Mouse (Mus musculus) forebrain, embryonic 10.5 days (tissue): ENCODE measurements around the gene Klhdc8b. TPM values are rescaled to one million over a fixed set of nuclear protein-coding genes. Genes with fewer than 3 reads are reported as not detected.
A peak's percentile ranks its signal among the peaks of the same experiment; 100 is the strongest.

Source experiments
- DNase-seq: peaks from one replicate; pipeline ENCODE4 v3.0.0-alpha.2; 2017; ENCODE audit warnings: low spot score; ENCODE audit errors: extremely low spot score
- H3K27ac ChIP-seq: fragments of 300-500 bp; sonication (generic); 2 replicates; pipeline ENCODE4 v1.5.1; 2016; ENCODE audit warnings: mild to moderate bottlenecking
- H3K27me3 ChIP-seq: fragments of 300-500 bp; sonication (generic); 2 replicates; pipeline ENCODE4 v1.6.1; 2016; ENCODE audit warnings: mild to moderate bottlenecking; ENCODE audit not compliant: poor library complexity, severe bottlenecking
- H3K36me3 ChIP-seq: fragments of 300-500 bp; sonication (generic); replicated peaks from 2 replicates; pipeline ENCODE4 v1.6.1; 2016; ENCODE audit warnings: mild to moderate bottlenecking, moderate library complexity
- H3K4me1 ChIP-seq: fragments of 300-500 bp; sonication (generic); 2 replicates; pipeline ENCODE4 v1.6.1; 2016
- H3K4me3 ChIP-seq: fragments of 300-500 bp; sonication (generic); 2 replicates; pipeline ENCODE4 v1.5.1; 2016; ENCODE audit warnings: mild to moderate bottlenecking, moderate library complexity
- H3K9me3 ChIP-seq: fragments of 300-500 bp; sonication (generic); 2 replicates; pipeline ENCODE4 v1.6.1; 2016; ENCODE audit warnings: mild to moderate bottlenecking, moderate library complexity
- WGBS: fragments of 180-500 bp; shearing (Covaris S2); methylation state at CpG from one replicate; pipeline ENCODE4 v1.1.7; 2016; 5-methylcytosine and 5-hydroxymethylcytosine counted together
- polyA plus RNA-seq: library from polyadenylated mRNA; unstranded; fragments of >200 nt; fragmentation: Nextera tagmentation; extraction: Ambion mirVana; gene quantifications from 2 replicates; pipeline ENCODE4 v1.2.1, GENCODE M21; 2016

The Klhdc8b gene
- polyA plus RNA-seq, 1 experiment from 2014 or later, result 40.3 TPM

DNA sequence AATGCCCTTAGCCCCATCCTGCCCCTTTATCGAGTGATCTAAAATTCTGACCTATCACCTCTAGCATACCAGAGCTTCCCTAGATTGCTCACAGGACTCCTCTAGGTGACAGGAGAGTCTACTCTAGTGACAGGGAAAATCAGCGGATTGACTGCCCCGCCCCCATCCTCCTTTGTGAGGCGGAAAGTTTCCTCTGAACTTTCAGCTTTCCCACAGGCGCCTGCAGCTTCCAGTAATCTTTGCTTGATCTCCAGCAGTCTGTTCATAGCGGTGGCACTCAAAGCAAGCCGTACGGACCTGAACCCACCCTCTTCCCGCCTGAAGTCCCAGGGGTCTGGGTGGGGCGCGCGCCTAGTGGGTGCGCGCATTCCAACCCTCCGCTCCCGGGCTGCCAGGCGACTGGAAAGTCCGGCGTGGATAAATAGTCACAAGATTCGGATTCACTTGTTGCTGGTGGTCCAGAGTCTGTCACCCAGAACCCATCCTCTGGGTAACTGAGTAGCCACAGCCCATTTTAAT lies 17.3 kb upstream of the Klhdc8b start:
- Histone ChIP-seq H3K4me1 (peaks cover 37% of the 10 kb centered on the region), H3K36me3 (peaks cover 28% of the 10 kb centered on the region), H3K9me3 (no peaks in the 10 kb centered on the region), H3K27me3 (no peaks in the 10 kb centered on the region), H3K4me3 (peak overlapping the region; percentile 64), H3K27ac (peak overlapping the region; percentile 91)
- DNase-seq, result peak; percentile 84
- WGBS, result under 1% methylated on average over 20 of the region's 20 CpGs

DNA sequence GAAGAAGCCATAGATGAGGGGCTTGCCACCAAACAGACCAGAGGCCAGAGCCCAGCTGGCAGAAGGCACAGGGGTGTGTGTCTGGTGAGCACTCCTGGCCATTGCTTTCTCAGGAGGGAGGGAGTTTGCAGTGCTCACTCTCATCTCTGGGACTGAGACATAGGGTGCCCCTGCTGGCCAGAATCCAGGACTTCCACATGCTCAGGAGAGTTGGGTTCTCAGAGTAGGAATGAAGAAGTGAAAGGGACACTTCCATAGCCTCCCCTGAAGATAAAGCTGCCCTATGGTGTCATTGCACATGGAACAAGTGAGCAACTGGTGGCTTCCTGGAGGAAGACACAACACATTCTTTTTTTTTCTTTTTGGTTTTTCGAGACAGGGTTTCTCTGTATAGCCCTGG lies 13.1 kb upstream of the Klhdc8b start:
- Histone ChIP-seq H3K27me3 (no peaks in the 10 kb centered on the region), H3K4me1 (peaks cover 18% of the 10 kb centered on the region), H3K27ac (no peak overlapping the region), H3K9me3 (no peaks in the 10 kb centered on the region), H3K4me3 (no peak overlapping the region), H3K36me3 (no peaks in the 10 kb centered on the region)
- DNase-seq, result no peak
- 73% methylated on average over 1 of the region's 1 CpGs for WGBS

DNA sequence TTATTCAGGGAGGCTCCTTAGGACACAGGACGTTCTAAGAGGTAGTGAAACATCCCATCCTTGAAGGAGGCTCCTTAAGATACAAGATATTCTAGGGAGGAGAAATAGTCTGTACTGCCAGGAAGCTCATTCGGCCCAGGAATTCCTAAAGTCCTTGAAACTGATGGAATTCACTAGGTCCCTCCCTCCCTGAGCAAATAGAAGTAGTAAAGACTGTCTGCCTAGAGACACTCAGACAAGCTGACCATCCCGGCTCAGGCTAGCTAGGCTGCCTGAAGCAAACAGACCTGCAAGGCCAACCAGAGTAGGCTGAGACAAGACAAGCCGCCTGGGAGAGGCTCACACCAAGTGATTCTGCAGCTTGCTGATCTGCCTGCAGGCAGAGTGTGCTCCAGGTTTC lies 8.5 kb upstream of the Klhdc8b start:
- no peaks in the 10 kb centered on the region for H3K4me1 ChIP-seq
- peaks cover 31% of the 10 kb centered on the region for H3K36me3 ChIP-seq
- DNase-seq, result no peak
- no peak overlapping the region for H3K27ac ChIP-seq
- no peaks in the 10 kb centered on the region for H3K9me3 ChIP-seq
- H3K27me3 ChIP-seq, result no peaks in the 10 kb centered on the region
- 82% methylated on average over 4 of the region's 4 CpGs for WGBS
- no peak overlapping the region for H3K4me3 ChIP-seq

DNA sequence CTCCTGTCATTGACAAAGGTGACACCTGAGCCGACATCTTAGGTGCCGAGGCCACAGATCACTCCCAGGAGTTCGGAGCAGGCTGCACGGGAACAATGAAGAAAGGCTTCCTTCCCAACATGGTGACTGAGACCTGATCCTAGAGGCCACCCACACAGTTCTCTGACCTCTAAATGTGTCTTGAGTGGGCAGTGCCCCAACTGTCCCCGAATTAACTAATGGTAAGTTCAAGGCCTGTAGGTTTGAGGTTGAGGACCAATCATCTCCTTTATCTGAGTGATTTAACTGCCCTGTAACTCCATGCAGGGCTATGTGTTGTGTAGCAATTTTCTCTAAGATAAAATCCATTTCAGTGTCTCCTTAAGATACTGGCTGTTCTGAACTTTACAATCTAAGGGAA lies 8.0 kb upstream of the Klhdc8b start:
- Histone ChIP-seq H3K4me1 (no peaks in the 10 kb centered on the region), H3K36me3 (peaks cover 35% of the 10 kb centered on the region), H3K27me3 (no peaks in the 10 kb centered on the region), H3K4me3 (no peak overlapping the region), H3K27ac (no peak overlapping the region), H3K9me3 (no peaks in the 10 kb centered on the region)
- 85% methylated on average over 5 of the region's 5 CpGs for WGBS
- no peak for DNase-seq

DNA sequence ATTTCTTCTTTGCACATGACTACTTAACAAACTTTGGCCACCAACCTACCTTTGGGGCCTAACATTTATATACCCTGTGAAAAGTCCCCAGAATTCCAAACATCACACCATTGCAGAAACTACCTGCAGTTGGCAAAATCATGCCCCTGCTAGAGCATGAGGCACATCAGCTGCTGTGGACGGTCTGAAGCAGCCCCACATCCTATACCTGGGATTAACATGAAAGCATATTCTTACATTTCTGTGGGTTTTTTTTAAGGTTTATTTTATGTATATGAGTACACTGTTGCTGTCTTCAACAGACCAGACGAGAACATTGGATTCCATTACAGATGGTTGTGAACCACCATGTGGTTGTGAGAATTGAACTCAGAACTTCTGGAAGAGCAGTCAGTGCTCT lies 4.8 kb upstream of the Klhdc8b start:
- Histone ChIP-seq H3K27ac (no peak overlapping the region), H3K4me1 (peaks cover 10% of the 10 kb centered on the region), H3K36me3 (peaks cover 58% of the 10 kb centered on the region), H3K27me3 (no peaks in the 10 kb centered on the region), H3K4me3 (no peak overlapping the region), H3K9me3 (no peaks in the 10 kb centered on the region)
- 87% methylated on average over 2 of the region's 2 CpGs for WGBS
- no peak for DNase-seq

DNA sequence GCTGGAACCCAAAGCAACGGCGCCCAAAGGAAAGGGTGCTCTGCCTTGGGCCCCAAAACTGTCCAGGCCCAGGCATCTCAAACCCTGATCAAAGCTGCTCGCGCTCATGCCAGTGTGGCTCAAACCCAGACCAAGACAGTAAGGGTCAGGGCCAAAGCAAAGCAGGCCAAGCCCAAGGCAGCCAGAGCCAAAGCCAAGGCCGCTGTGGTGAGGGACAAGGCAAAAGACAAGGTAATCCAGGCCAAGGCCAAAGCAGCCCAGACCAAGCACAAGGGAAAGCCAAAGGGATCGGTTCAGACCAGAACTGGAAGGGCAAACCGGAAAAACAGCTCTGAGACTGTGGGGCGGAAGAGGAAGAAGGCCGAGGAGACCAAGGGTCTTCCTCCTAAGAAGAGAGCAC lies 2.3 kb upstream of the Klhdc8b start:
- no peak for DNase-seq
- Histone ChIP-seq H3K4me1 (peaks cover 21% of the 10 kb centered on the region), H3K36me3 (peaks cover 58% of the 10 kb centered on the region), H3K27ac (no peak overlapping the region), H3K4me3 (no peak overlapping the region), H3K27me3 (no peaks in the 10 kb centered on the region), H3K9me3 (no peaks in the 10 kb centered on the region)
- whole genome bisulfite sequencing, result 95% methylated on average over 9 of the region's 9 CpGs

DNA sequence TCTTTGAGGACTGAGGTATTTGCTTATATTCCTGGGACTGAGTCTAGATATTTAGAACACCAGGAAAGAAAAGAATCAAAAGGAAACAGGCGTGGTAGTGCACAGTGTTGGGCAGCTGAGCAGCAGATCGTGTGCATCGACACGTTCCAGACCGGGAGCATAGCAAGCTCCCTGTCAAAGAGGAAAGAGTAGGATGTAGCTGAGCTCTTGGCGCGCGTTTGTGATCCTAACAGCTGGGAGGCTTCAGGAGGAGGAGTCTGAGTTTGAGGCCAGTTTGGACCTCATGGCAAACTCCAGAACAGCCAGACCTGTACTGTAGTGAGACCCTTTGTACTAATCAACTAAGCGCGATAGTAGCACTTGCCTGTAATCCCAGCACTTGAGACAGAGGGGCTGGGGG lies 811 bp upstream of the Klhdc8b start:
- WGBS, result 95% methylated on average over 10 of the region's 10 CpGs
- Histone ChIP-seq H3K27me3 (no peaks in the 10 kb centered on the region; the same call in 1 of the 2 replicates), H3K9me3 (no peaks in the 10 kb centered on the region), H3K4me3 (peak overlapping the region; percentile 99; the same call in 1 of the 2 replicates), H3K36me3 (peaks cover 51% of the 10 kb centered on the region), H3K27ac (no peak overlapping the region), H3K4me1 (peaks cover 21% of the 10 kb centered on the region)
- no peak for DNase-seq

DNA sequence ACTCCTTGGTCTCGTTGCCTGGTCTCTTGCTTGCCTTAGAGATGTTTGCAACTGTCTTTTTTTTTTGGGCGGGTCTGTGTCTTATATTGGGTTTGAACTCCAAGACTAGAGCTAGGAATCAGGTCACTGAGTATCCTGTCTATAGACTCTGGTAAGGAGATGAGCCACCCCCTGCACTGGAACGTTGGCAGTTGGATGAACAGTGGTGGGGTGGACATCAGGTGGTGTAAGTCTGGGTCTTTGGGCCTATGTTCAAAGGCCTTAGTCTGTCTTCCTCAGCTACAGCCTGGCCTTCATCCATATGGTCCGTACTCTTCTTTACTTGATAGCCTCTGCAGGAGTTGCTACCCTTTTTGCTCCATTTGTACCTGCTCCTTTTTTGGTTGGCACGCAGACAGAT lies 294 bp upstream of the Klhdc8b start:
- H3K4me1 ChIP-seq, result peaks cover 21% of the 10 kb centered on the region
- peak overlapping the region; percentile 99 for H3K4me3 ChIP-seq
- no peaks in the 10 kb centered on the region for H3K9me3 ChIP-seq
- no peaks in the 10 kb centered on the region; the same call in 1 of the 2 replicates for H3K27me3 ChIP-seq
- H3K27ac ChIP-seq, result 0 out of 2 replicates have a peak overlapping the region, but pooled peaks have one; percentile 95
- 93% methylated on average over 5 of the region's 5 CpGs for WGBS
- DNase-seq, result no peak
- peaks cover 46% of the 10 kb centered on the region for H3K36me3 ChIP-seq

DNA sequence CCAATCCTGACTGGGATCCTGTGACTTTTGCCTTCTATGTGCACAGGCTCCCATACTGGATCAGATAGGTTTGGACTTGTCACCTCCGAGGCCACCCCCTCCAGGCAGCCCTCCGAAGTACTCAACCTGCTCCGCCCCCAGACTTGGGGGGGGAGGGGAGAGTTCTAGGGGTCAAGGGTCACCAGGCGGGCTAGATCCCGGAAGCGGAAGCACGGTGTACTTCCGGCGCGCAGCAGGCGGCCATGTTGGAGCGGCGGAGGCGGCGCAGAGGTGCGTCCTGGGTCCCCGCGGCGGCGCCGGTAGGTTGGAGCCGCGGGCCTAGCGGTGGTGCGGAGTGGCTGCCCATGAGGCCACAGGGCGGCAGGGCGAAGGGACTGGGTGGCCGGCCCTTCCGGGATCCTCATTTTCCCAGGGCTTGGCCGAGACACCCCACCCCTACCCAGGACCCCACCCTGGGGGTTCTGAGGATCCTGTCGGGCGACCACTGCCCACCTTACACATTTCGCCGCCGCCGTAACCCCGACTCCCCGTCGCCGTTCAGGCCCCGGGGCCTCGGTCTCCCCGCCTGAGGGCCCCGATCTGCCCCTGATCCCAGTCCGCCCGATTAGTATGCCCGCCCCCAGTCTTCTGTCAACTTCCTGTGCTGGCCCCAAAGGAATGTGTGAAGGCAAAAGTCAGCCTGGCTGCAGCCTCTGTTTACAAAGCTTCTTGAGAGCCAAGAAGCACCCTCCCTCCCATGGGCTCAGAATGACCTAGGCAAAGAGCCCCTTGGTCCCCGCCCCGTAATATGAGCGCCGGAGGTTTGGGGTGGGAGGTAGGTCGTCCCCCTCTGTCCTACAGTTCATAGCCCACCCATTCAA lies 832 bp downstream of the Klhdc8b start, which contains the start of gene Ccdc71:
Ccdc71 (plus strand) TSS at position 209 of the 860 bp plus-strand sequence.
- 1% methylated on average over 50 of the region's 52 CpGs for WGBS

DNA sequence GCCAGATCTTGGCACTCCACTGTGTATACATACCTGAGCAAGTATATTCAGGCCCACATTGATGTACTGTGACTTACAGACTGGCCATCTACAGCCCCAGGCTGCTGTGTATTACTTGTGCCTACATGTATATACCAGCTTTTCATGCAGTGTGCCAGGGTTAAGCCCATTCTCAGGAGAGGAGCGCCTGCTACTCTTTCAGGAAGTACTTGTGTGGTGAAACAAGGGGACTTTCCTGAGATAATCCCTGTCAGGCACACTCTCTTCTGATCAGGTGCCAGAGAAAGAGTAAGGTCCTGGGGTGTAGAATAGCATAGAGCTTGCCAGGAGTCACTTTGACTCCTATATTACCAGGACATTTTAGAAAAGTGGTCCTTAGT lies 1.5 kb downstream of the Klhdc8b start:
- WGBS, result 97% methylated on average over 1 of the region's 1 CpGs
- Histone ChIP-seq H3K4me1 (peaks cover 21% of the 10 kb centered on the region), H3K27ac (peak overlapping the region; percentile 95), H3K36me3 (peaks cover 28% of the 10 kb centered on the region), H3K27me3 (no peaks in the 10 kb centered on the region; the same call in 1 of the 2 replicates), H3K9me3 (no peaks in the 10 kb centered on the region), H3K4me3 (peak overlapping the region; percentile 99)
- DNase-seq, result no peak

More for the DNA sequence above, 832 bp downstream of the Klhdc8b start, which contains the start of gene Ccdc71:
- H3K36me3 ChIP-seq, result peaks cover 34% of the 10 kb centered on the region
- no peaks in the 10 kb centered on the region; the same call in 1 of the 2 replicates for H3K27me3 ChIP-seq
- peaks cover 21% of the 10 kb centered on the region for H3K4me1 ChIP-seq
- peak within 1 kb of the TSS; percentile 99 for H3K4me3 ChIP-seq
- peak; percentile 87 for DNase-seq
- no peaks in the 10 kb centered on the region for H3K9me3 ChIP-seq
- peak within 1 kb of the TSS; percentile 95 for H3K27ac ChIP-seq

DNA sequence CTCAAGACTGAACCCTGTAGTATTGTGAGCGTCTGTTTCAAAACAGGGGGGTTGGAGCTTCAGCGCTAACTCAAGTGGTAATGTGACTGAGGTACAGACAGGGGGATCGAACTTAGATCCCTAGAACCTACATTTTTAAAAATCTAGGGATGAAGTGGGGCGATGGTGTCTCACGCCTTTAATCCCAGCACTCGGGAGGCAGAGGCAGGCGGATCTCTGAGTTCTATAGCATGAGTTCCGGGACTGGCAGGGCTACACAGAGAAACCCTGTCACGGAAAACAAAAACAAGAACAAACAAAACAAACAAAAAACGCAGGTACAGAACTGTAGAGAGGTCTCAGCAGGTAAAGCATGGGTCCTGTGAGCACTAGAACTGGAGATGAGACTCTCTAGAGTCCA lies 4.4 kb downstream of the Klhdc8b start:
- no peaks in the 10 kb centered on the region for H3K9me3 ChIP-seq
- no peak for DNase-seq
- 87% methylated on average over 10 of the region's 10 CpGs for WGBS
- H3K4me1 ChIP-seq, result peaks cover 34% of the 10 kb centered on the region
- no peak overlapping the region for H3K4me3 ChIP-seq
- no peaks in the 10 kb centered on the region; the same call in 1 of the 2 replicates for H3K27me3 ChIP-seq
- no peak overlapping the region for H3K27ac ChIP-seq
- no peaks in the 10 kb centered on the region for H3K36me3 ChIP-seq

DNA sequence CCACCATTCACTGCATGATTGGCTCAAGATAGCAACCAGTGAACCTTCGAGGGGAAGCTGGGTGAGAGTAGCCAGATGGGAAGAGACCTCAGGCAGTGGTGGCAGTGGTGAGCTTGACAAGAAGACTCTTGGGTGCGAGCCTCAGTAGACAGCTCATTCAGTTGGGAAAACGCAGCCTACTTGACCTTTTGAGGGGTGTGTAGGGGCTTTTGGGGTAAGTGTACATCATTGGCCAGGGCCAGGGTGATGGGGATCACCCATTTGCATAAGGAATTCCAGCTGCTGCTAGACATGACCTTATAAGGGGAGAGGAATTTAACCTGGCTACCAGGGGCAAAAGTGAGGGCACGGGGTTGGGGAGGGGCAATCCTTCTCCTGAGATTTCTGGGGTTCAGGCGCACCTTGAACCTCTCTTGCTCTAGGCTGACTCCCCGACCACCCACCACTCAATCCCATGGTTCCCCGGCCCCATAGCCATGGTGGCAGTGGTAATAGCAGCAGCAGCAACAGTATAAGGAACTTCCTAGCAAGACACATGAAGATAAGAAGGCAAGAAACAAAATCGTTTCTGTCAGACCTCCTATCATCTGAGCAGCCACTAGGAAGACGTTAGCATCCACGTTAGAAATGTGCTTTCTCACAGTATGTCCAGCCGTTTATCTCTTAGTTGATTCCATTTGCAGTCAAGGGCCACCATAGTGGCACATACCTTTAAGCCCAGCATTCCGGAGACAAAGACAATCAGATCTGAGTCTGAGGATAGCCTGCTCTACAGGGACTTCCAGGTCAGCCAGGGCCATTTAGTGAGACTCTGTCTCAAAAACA lies 5.4 kb downstream of the Klhdc8b start:
- 80% methylated on average over 12 of the region's 12 CpGs for WGBS
- no peaks in the 10 kb centered on the region for H3K9me3 ChIP-seq
- H3K4me3 ChIP-seq, result no peak overlapping the region
- no peak for DNase-seq
- H3K36me3 ChIP-seq, result no peaks in the 10 kb centered on the region; the same call in 1 of the 2 replicates
- H3K27ac ChIP-seq, result no peak overlapping the region
- H3K27me3 ChIP-seq, result peaks cover 8% of the 10 kb centered on the region
- H3K4me1 ChIP-seq, result peaks cover 34% of the 10 kb centered on the region
